Mouse (Mus musculus): ENCODE measurements at regions not wholly inside any gene's neighbourhood (a gene's known extent, or its start where the extent isn't known, plus 50 kb on each side); places are given as distances from the start of the nearest gene placed in this dataset.

DNA sequence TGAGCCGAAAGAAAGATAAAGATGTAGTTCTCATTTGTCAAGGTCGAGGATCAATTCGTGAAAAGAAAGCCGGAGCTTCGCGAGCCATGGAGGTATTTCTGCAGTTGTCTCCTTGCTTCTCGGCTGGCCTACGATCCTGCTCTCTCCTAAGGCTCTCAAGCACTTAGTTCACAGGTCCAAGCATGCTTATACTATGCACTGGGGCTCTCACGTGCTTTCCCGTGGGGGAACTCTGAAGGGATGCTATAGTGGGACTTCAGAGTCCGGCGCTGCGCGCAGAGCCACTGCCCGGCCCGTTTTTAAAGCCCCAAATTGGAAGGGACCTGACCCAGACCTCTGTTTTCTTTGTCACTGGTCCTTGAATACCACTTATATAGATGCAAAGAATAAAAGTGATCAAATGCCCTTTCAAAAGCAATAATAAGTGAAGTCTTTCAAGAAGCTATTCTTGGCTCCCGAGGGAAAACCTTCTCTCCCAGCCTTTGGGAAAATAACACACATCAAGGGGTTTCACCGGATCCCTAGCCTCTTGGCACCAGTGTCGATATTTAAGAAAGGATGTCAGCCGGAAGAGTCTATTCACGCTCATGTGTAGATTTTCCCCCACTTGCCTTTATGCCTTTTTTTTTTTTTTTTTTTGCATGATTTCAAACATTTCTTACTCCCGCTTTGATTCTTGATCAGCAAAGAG, 348.3 kb upstream of the Kazn start:
- no peak for DNase-seq
- intact Hi-C loops (cut with DNase I) = no loop called here

DNA sequence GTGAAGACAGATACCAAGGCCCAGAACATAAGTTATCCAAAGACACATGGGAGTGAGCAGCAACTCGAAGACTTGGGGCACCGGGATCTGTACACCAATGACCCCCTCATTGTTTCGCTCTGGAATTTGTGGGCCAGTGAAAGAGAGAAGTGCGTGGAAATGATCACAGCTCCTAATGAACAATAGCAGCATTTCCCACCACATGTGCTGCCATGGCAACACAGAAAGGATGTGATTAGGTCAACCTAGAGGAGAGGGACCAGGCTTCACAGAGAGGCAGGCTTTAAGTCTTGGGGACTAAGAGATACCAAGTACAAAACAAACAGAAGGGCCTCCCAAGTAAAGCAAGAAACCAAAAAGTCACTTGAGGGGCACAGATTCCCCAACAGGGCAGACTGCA, 339.3 kb upstream of the Kazn start:
- no peak for DNase-seq
- intact Hi-C loops (cut with DNase I) = no loop called here

DNA sequence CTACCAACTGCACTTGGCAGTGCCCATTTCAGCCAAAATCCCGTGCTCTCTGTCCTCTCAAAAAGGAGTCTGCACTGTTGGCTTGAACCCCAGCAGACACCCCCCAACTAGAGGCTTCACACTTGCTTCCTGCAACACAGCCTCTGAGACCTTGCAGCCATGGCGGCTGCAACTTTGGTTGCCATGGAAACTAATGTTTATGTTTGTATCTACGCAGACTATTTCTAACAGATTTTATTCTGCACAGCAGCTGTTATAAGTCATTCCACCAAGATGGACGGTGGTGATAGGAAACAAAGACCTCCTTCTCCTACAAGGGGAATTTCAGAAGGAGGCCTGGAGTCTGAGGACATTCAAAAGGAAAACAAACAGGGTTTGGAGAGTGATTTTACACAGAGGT, 338.3 kb upstream of the Kazn start:
- intact Hi-C loops (cut with DNase I) = no loop called here
- no peak for DNase-seq

DNA sequence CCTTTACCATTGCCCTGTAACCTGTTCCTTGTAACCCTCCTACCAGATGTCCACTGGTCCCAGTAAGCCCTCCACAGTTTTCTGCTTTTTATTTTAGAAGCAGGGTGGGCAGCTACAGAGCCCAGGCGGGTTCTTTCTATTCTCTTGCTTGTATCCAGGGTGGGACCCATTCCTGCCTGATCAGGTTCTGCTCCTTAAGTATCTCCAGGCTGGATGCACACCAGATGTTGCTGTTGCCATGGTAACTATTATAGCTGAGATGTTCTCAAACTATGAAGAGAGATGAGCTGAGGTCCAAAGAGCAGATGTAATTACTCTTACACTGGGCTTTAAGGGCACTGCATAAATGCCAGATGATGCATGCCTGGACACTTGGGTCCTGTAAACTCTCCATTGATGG, 335.3 kb upstream of the Kazn start:
- intact Hi-C loops (cut with DNase I) = no loop called here
- DNase-seq = no peak

DNA sequence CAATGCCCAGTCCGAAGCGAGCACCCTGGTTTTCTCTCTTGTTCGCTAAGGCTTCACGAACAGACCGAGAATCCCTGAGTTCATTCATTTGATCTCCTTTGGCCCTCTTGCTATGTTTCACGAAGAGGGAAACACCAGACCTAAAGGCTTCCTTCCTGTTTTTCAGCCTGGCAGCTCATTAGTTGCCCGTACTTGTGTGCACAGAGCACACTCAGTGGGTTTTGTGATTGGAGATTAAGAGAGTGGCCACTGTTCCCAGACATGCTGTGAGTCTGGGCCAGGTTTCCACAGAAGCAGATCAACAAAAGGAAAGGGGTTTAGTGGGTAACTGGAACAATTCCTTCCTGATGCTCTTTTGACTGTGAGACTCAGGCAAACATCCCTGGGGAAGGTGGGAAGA, 331.5 kb upstream of the Kazn start:
- intact Hi-C loops (cut with DNase I) = no loop called here
- no peak for DNase-seq

DNA sequence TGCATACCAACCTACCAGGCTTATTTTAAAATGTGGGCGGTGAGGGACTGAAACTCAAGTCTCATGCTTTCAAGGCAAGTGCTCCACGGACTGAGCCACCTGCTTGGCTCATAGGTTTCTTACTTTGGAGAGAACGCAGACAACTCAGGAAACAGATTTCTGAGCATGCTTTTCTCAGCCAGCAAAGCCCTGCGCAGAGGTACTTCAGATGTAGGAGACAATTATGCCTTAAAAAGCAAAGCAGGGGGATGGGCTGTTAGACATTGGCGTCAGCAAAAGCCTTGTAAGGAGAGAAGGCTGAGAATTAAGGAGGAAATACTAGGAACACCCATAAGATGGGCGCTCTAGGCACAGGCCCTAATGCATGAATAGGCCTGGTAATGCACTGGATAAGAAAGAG, 329.4 kb upstream of the Kazn start:
- no peak for DNase-seq
- intact Hi-C loops (cut with DNase I) = no loop called here

DNA sequence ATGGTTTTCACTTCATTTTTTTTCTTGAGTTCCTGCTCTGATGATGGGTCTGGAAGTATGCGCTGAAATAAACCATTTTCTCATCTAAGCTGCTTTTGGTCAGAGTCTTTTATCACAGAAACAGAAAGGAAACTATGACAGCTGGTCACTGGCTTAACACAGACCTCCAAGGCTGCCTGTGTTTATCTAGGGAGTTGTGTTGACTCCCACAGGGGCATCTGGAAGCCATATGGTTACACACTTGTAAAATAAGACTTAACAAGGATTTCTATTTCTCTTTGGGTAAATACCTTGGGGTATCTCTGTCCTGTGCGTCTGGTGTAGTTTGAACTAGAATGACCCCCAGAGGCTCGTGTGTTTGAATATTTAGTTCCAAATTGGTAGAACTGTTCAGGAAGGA, 315.5 kb upstream of the Kazn start:
- DNase-seq = no peak
- intact Hi-C loops (cut with DNase I) = no loop called here

DNA sequence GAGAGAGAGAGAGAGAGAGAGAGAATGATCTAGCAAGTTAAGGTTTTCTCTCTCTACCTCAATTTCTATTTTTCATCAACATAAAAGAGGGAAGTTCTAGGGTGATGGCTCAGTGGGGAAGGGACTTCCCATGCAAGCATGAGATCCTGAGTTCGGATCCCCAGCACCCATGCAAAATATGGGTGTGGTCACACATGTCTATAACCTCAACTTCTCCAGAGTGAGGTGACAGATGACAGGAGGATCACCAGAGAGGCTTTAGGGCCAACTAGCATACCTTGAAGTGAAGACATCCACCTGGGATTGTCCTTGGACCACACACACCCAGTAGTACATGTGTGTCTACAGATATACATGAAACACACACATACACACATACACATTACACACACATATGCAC, 306.7 kb upstream of the Kazn start:
- intact Hi-C loops (cut with DNase I) = no loop called here
- no peak for DNase-seq

DNA sequence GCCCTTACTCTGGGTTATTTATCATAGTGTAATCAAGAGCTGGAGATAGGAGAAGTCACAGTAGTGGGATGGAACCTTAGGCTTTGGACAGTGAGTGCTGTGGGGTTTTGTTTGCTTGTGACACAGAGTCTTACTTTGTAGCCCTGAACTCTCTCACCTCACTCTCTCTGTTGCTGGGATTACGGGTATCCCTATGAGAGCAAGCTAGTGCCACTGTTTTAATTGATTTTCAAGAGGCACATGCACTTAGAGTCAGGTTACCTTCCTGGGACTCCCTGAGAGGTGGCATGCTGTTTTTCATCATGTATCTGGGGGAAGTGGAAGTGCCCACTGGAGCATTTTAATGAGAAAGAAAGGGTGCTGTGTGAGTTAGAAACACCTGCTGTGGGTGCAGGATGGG, 306.0 kb upstream of the Kazn start:
- DNase-seq = no peak
- intact Hi-C loops (cut with DNase I) = no loop called here

DNA sequence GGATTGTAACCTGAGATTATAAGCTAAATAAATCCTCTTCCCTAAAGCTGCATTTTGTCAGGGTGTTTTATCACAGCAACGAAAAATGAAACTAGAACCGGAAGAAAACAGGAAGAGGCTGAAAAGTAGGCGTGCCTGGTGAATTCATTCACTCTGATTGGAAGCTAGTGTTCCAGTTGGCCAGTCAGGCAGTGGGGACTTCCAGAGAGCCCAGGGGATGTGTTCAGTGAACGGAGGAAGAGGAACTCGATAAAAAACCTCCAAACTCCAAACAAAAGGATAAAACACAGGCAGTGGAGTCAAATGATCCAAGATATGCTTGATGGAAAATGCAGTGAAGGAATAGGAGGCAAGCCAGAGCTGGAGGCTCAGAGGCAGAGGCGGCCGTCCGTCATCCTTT, 305.5 kb upstream of the Kazn start:
- intact Hi-C loops (cut with DNase I) = no loop called here
- DNase-seq = peak in 1 of 2 experiments; percentile 5

DNA sequence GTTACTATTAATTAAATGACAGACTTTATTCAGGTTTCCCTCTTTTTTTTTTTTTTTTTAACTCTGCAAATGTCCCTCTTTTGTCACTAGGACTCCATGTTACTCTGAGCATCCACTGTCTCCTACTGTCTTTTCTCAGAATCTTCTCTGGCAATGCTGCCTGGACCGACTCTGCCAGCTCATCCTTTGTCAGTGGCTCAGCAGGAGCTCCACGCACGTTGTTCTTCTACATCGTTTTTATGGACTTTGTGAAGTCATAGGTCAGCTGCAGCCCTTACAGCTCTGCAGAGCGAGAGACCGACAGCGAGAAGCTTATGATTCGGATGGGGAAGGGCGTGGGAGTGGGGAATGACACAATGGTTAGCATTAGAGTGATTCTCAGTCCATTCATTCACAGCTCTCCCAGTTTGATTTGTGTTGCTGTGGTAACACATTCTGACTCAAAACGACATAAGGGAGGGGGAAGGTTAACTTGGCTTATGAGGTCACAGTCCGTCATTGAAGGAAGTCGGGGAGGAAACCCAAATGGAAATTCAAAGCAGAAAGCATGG, 300.1 kb upstream of the Kazn start:
- intact Hi-C loops (cut with DNase I) = no loop called here
- DNase-seq = no peak

DNA sequence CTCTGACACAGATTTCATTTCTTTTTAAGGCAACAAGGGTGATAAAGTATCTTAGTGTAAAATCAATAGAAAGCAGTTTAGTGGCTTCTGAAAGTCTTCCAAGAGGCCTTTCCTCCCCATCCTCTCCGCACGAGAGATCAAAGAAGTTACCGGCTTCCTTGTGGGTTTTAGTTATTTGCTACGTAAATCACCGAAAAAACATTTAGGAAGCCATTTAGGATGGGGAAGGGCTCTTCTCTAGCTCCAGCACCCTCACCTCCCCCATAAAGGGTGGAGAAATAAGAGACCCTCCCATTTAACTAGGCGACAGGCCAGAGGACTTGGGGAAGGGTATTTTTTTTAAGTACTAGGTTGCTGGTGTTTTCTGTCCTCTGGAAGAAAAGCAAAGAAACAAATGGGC, 287.9 kb upstream of the Kazn start:
- intact Hi-C loops (cut with DNase I) = no loop called here
- DNase-seq = no peak

DNA sequence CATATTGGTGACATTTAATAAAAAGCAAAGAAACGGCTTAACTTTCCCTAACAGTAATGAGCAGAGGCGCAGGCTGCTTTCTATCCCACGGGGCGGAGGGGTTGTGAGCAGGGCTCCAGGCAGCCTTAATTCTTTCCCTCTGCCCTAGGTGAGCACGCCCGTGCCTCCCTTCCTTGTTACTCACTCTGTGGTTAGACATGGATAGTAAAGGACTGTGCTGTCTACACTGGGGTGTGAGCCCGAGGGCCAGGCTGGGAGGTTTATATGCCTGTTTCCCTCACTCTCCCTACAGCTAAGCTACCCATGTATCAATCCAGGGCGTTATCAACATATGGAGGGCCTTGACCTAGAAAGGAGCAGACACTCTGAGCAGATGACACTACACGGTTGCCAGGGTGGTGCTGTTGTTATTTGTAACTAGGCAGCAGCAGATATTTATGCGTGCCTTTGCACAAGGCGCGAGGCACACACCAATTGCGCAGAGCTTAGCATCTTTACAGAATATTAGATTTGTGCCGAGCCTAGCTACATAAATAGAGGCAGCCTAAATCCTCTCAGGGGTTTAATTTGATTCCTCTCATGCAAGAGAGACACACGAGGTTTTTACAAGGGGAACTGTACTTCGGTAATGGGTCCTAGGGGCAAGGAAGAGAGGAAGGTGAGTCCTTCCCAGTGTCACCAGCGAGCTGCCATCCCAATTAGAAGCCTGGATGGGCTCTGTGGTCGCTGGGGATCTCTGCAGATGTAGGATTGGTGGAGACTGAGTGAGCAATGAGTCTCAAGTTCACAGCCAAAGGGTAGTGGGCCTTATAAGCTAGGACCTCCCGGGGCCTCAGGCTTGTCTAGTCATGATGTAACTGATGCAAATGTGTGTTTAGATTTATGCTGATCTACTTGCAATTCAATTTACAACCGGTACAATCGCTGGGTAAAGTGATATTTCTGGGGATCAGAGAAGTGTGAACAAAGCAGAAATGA, 278.6 kb upstream of the Kazn start:
- no peak for DNase-seq
- intact Hi-C loops (cut with DNase I) = no loop called here

DNA sequence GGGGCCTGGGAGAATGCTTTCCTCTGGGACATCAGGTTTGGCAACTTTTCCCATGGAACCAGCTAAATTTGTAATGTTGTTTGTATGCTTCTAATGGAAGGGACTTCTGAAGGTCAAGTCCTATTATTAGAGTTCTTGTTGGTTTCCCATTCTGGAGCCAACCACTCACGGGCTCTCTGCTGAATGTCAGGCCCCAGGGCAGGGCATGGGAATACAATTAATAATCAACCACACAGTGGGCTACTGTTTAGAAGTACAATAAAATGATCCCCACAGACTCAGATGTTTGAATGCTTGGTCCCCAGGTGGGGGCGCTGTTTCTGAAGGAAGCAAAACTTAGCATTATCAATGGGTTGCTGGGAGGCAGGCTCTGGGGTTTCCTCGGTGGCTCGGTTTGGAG, 275.6 kb upstream of the Kazn start:
- no peak for DNase-seq
- intact Hi-C loops (cut with DNase I) = no loop called here

DNA sequence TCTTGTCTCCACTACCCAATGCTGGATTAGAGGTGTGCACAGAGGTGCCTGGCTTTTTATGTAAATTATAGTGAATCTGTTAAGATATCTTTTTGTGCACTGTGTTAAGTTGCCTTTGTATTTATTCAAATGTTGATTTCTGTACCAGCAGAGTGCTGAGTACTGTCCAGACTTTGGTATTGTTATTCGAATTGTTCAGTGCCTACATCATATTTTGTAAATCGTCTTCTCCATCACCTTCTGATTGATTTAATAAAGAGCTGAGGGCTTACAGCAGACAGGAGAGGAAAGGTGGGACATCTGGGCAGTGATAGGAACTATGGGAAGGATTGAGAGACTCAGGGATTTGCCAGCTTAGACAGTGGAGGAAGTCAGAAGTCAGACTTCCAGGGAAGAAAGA, 270.2 kb upstream of the Kazn start:
- no peak for DNase-seq
- intact Hi-C loops (cut with DNase I) = no loop called here

DNA sequence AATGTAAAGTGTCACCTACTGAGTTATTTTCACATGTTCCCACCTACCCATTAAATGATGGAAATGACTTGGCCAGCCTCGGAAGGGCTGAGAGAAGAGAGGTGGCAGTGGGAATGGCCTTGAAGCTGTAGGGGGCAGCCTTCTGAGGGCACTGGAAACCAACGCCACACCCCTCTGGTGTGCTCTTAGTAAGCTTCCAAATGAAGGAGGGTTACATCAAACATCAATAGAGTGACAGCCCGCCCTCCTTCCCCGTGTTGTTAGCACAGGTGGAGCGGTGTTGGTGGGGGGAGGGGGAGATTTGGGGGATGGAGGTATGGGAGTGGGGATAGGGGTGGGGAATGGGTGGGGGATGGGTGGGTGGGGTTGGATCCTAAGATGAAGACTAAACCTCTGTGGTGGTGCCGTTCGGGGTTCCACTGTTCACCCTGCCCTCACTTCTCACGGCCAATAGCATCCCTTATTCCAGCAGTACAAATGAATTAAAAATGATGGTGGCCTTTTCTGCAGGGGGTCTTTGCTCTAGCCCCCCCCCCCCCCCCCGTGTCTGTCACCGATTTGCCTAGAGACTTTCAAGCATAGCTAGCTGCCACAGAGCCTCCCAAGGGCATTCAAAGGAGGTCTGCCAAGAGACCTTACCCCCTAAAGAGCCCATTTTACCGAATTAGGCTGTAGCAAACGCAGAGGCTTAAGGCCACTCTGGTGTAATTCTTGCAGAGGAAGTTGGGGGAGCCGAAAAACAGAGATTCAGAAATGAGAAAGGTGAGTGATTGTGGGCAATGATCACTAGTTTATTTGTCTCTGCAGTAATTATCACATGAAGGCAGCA, 267.4 kb upstream of the Kazn start:
- no peak for DNase-seq
- intact Hi-C loops (cut with DNase I) = no loop called here

DNA sequence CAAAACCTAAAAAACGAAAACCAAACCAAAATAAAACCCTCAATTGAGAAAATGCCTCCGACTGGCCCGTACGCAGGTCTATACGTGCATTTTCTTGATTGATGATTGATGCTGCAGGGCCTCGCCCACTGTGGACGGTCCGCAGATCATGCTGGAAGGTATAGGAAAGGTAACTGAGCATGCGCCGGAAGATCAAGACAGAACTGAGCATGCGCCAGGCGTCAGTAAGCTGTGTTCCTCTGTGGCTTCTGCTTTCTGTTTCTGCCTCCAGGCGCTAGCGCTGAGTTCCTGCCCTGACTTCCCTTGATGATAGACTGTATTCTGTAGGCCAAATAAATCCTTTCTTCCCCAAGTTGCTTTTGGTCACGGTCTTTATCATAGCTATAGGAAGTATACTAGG, 264.6 kb upstream of the Kazn start:
- intact Hi-C loops (cut with DNase I) = no loop called here
- no peak for DNase-seq

DNA sequence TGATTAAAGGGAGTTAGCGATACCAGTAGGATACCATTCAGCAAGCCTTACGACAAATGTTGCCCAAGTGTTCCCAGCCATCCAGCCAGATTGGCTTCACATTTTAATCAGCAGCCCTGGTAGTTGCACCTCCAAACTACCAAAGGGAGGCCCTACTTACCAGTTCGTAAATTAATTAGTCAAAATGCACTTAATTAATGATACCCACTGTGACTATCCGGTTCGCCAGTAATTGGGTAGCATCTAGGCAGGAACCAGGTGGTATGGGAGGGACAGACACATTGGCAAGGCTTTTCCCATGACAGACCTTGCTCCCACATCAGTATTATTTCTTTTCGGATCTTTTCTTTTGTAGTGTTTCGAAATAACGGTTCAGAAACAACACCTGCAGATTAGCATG, 262.0 kb upstream of the Kazn start:
- intact Hi-C loops (cut with DNase I) = no loop called here
- no peak for DNase-seq

DNA sequence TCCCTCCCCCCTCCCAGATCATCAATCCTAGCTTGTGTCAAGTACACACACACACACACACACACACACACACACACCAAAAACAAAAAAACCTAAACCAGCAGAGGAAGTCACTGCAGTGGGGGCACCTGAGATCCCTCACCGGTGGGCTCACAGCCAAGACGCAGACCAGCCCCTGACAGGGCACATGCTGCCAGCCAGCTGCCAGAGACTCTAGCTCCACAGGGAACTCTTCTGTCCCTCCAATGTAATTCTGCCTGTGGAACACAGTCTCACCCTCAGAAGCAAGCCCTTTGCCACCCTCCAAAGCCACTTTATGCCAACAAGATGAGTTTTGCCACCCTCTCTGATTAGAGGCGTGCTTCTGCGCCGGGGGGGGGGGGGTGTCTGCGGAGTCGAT, 261.3 kb upstream of the Kazn start:
- no peak for DNase-seq
- intact Hi-C loops (cut with DNase I) = no loop called here

DNA sequence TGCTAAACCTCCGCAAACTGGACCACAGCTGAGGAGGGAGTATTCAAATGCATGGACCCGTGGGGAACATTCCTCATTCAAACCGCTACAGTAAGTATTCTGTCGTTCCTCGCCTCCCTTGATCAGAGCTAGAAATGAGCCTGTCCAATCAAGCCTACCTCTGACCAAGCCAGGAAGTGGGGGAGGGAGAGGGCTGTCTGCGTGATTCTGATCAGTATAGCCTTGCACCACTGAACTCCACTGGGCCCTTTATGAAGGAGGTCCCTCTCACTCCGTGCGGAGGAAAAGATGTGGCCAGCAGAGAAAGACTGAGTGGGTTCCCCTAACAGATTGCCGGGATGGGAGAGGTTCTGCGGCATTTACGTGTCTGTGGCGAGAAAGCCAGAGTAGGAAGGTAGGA, 257.4 kb upstream of the Kazn start:
- intact Hi-C loops (cut with DNase I) = no loop called here
- DNase-seq = no peak

DNA sequence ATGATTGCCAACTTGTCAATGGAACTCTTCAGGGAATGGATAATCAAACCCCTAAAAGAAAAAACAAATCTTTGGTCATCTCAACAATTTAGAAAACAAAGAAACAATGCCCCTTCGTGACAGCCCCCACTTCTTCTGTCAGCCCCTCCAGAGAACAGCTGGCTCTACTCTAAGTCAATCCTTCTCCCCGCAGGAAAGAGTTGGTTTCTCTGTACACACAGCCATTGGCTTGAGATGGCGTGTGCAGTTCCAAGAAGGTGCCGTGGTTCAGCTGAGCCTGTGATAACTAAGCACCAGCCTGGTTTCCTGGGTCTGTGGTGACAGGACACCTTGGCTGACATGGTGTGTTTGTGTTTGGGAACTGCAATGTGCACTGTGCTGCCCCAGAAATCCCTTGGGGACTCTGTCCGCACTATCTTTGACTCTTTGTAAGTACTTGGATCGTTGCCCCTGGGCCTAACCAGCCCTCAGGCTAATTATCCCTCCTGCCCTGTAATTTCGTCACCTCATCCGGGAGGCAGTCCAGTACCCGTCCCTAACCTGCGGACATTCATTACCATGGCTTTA, 253.8 kb upstream of the Kazn start:
- peak; percentile 20 to 54 for DNase-seq
- intact Hi-C loops (cut with DNase I) = no loop called here
